Mouse (Mus musculus) C2C12 (cell line): Measurements from ENCODE around the gene Olfr1137.

Experiments used
- CEBPB ChIP-seq: IDR thresholded peaks from one replicate; pipeline ENCODE4 v1.6.1; 2011; ENCODE audit warnings: low read depth, mild to moderate bottlenecking, control low read depth, moderate library complexity
- CTCF ChIP-seq: IDR thresholded peaks from one replicate; pipeline ENCODE4 v1.5.1; 2011; ENCODE audit not compliant: control insufficient read depth, insufficient read depth, insufficient read length
- FOSL1 ChIP-seq: IDR thresholded peaks from one replicate; pipeline ENCODE4 v1.8.0; 2011; ENCODE audit warnings: mild to moderate bottlenecking, low read length; ENCODE audit not compliant: poor library complexity, insufficient read depth, severe bottlenecking
- MAX ChIP-seq: IDR thresholded peaks from one replicate; pipeline ENCODE4 v1.6.1; 2011; ENCODE audit warnings: mild to moderate bottlenecking, control low read depth
- MYOD1 ChIP-seq: IDR thresholded peaks from one replicate; pipeline ENCODE4 v1.6.1; 2011; ENCODE audit warnings: low read depth; ENCODE audit not compliant: control insufficient read depth, insufficient read length
- MYOG ChIP-seq: IDR thresholded peaks from one replicate; pipeline ENCODE4 v1.6.1; 2011; ENCODE audit not compliant: control insufficient read depth, insufficient read length; ENCODE audit errors: extremely low read depth
- USF1 ChIP-seq: IDR thresholded peaks from one replicate; pipeline ENCODE4 v1.6.1; 2011; ENCODE audit warnings: low read depth, mild to moderate bottlenecking, control low read depth, moderate library complexity

DNA sequence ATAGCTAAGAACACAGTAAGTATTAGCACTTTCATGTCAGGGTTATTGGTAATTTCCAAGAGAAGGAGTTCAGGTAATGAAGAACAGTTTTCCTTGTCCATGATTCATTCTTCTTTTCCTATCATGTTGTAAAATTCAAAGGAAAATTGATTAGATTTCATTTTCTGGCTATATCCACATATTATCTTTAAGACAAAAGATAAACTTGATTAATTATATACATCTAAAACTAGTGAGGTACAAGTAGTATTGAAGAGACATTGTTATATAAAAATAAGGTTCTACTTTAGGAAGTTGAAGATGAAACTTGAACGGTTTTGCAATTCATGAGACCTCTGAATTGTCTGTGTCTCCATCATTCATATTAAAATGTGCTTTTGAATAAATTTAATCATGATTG is 40.9 kb upstream of the Olfr1137 start, which contains the start of gene Olfr1141:
- no peak for TF ChIP-seq MYOD1
- TF ChIP-seq CTCF = no peak
- TF ChIP-seq MAX = no peak
- TF ChIP-seq MYOG = no peak
- TF ChIP-seq FOSL1 = no peak
- TF ChIP-seq CEBPB = no peak
- TF ChIP-seq USF1 = no peak
